Mouse (Mus musculus): ENCODE data around the gene Gm21870.
"Not testable (repeated sequence)": the region's sequence is repeated elsewhere in the genome, so short reads cannot be mapped to it uniquely, and the experiment has no call there.

The Gm21870 gene

DNA sequence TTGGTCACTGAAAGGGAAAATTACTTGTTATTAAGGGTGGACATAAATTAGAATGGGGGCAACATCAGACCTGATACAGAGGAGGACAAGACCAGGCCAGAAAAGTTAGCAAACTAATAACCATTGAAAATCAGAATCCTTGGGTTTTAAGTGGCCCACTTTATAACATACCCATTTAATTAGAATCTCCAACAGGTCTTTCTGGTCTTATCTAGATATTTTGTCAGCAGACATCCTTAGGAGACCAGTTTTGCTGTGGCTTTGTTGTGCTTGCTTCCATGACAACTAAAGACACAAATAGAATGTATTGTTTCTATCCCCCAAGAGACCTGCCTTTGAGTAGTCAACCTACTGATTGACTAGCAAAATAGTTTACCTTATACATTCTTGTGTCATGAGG lies at the start of gene Gm21870:
Gm21870 (minus strand) TSS at position 101 of the 400 bp plus-strand sequence.
- DNase-seq (ENCODE audit: low spot score in 2 of 2): not testable (repeated sequence)

- DNase-seq (ENCODE audit: low spot score in 2 of 2): not testable (repeated sequence)
Measured at GRCm38 (mm10) chrX:33956440-33956839, 30.2 kb downstream of the Gm21870 start, which contains the start of gene Btbd35f6. Gene Btbd35f6, minus strand, starts transcription at chrX:33956540.

Data from spleen, postnatal 36 days (tissue).